ENCODE assay signal across 10 mouse cellular contexts in genomic region chrX:100392304-100392703, GRCm38 (mm10). TPM values are rescaled to one million over a fixed set of nuclear protein-coding genes. Genes with fewer than 3 reads are reported as not detected.
DNase-seq lines count a peak whose midpoint lies in the region; ATAC-seq and TF ChIP-seq lines count a peak whose summit lies in the region.
"Had no signal": no experiment of that assay in that cellular context is flagged by ENCODE, and none has a peak within 500 bp of the region (broad histone marks: within the 10 kb centered on the region; RNA-seq: fewer than 3 reads in every experiment).

No protein-coding gene starts in this region.

- peak in 1 of 2 experiments; percentile 4 for DNase-seq in heart, adult 2 months
- no peak for DNase-seq in heart, postnatal 25 days (ENCODE audit: low spot score)
- DNase-seq in testis, postnatal 10 days (ENCODE audit: low spot score), result peak; percentile 52
- no peak for DNase-seq in testis, postnatal 14 days (ENCODE audit: low spot score)
- DNase-seq in cerebellum, postnatal 25 days, result peak; percentile 25 to 52
- DNase-seq in hindlimb bud, embryonic 11.5 days (ENCODE audit: extremely low spot score, low read depth, low spot score), result peak; percentile 8
- DNase-seq in gastrocnemius, adult 8-10 months (ENCODE audit: low spot score in 2 of 2), result no peak

- no peak for TF ChIP-seq POLR2A in heart, adult 2 months (IDR thresholded peaks at IDR 0.05; ENCODE audit: insufficient read depth, low read depth, low read length)

- H3K4me1 ChIP-seq in heart, adult 2 months (ENCODE audit: control insufficient read depth, insufficient read depth, low read length), result no peaks in the 10 kb centered on the region

- intact Hi-C loops in heart, adult 2 months (cut with DNase I), result loop anchor here (2.0 kb wide), 1 partner anchor 540 kb away; no protein-coding TSS in a partner anchor
- intact Hi-C loops in heart, postnatal 25 days (cut with DNase I), result loop anchor here (2.0 kb wide), 1 partner anchor 540 kb away; no protein-coding TSS in a partner anchor

- no peak for TF ChIP-seq EP300 in heart, adult 2 months (IDR thresholded peaks at IDR 0.05; ENCODE audit: insufficient read depth, low read depth, low read length)

- H3K79me2 ChIP-seq in heart, adult 2 months (replicated peaks; ENCODE audit: control insufficient read depth, insufficient read depth, low read length), result no peaks in the 10 kb centered on the region

- H3K4me3 ChIP-seq in heart, adult 2 months, result no peak overlapping the region

- no peaks in the 10 kb centered on the region for H3K36me3 ChIP-seq in heart, adult 2 months (ENCODE audit: control insufficient read depth, insufficient read depth, low read length)

- ATAC-seq in megakaryocyte-erythroid progenitor cell, adult 5-6 weeks (replicated peaks; ENCODE audit: low FRiP score, low TSS enrichment, poor library complexity, severe bottlenecking), result 0 out of 2 replicates have a peak, but pooled peaks have one; percentile 65

- H3K27me3 ChIP-seq in heart, adult 2 months (ENCODE audit: control insufficient read depth, insufficient read depth, low read length), result no peaks in the 10 kb centered on the region

- WGBS in heart, adult 2 months, result 29% methylated on average over 6 of the region's 6 CpGs

- H3K9ac ChIP-seq in heart, adult 2 months (ENCODE audit: low read depth, low read length), result no peak overlapping the region

- TF ChIP-seq CTCF in heart, adult 2 months (IDR thresholded peaks at IDR 0.05), result peak; percentile 69

- H3K27ac ChIP-seq in heart, adult 2 months, result no peak overlapping the region

RNA-seq across cellular contexts. Expression of gene Otud6a, which starts 36.5 kb away (rescaled TPM):
- total RNA-seq in heart, adult 2 months (2021), result not detected
- not detected in 2 replicates for polyA plus RNA-seq in heart, adult 2 months (2012; rRNA removed)
- total RNA-seq in heart, postnatal 25 days (2021), result not detected
- not detected in 2 replicates for total RNA-seq in megakaryocyte-erythroid progenitor cell, adult 5-6 weeks (2014; fragmentation: Nextera tagmentation)
- not detected in 2 replicates for total RNA-seq in megakaryocyte-erythroid progenitor cell, adult 5-6 weeks (2017)
- total RNA-seq in gastrocnemius, adult 8-10 months (2022), result not detected
- total RNA-seq: layer of hippocampus, adult 8-10 months had no signal
- polyA plus RNA-seq: small intestine, adult 2 months had no signal

RNA-seq across cellular contexts. Expression of gene Awat2, which starts 50.2 kb away (rescaled TPM):
- total RNA-seq in heart, adult 2 months (2021), result not detected
- 0.12 TPM in 1 of 2 replicates, not detected in the other for polyA plus RNA-seq in heart, adult 2 months (2012; rRNA removed)
- not detected for total RNA-seq in heart, postnatal 25 days (2021)
- total RNA-seq in megakaryocyte-erythroid progenitor cell, adult 5-6 weeks (2014; fragmentation: Nextera tagmentation), result 2.1 and 2.3 TPM in 2 replicates
- 0.75 TPM in 1 of 2 replicates, not detected in the other for total RNA-seq in megakaryocyte-erythroid progenitor cell, adult 5-6 weeks (2017)
- total RNA-seq in gastrocnemius, adult 8-10 months (2022), result under 1 TPM in 1 of 4 experiments, not detected in 3; 0.34 TPM
- total RNA-seq: layer of hippocampus, adult 8-10 months had no signal

Comparison
In these comparisons a context has a peak if more than half of its experiments do, and no peak if none do; other contexts are left out.
1. DNase-seq: peak in testis, postnatal 10 days (single experiment), cerebellum, postnatal 25 days (2 of 2) and hindlimb bud, embryonic 11.5 days (single experiment); none in heart, postnatal 25 days (single experiment), testis, postnatal 14 days (single experiment) and gastrocnemius, adult 8-10 months (0 of 2).